Mouse (Mus musculus) cortical plate, adult 2 months (tissue): Measurements from ENCODE around the gene Pga5. TPM values are rescaled to one million over a fixed set of nuclear protein-coding genes. Genes with fewer than 3 reads are reported as not detected.

Experiments used
- H3K27ac ChIP-seq: fragments of 200-500 bp; 2 replicates; pipeline ENCODE4 v1.5.1; 2012; ENCODE audit warnings: low read length, control low read depth, inconsistent platforms; ENCODE audit not compliant: insufficient read depth
- H3K4me1 ChIP-seq: fragments of 200-500 bp; 2 replicates; pipeline ENCODE4 v1.6.1; 2011; ENCODE audit warnings: low read length; ENCODE audit not compliant: control insufficient read depth, insufficient read depth
- H3K4me3 ChIP-seq: fragments of 200-500 bp; 2 replicates; pipeline ENCODE4 v1.5.1; 2011; ENCODE audit warnings: mild to moderate bottlenecking, low read length, control low read depth; ENCODE audit not compliant: insufficient read depth
- CTCF ChIP-seq: fragments of 200-500 bp; IDR thresholded peaks from 2 replicates; pipeline ENCODE4 v1.5.1; 2011; ENCODE audit warnings: mild to moderate bottlenecking, control low read depth, low read length; ENCODE audit not compliant: insufficient read depth; ENCODE audit errors: extremely low read depth
- POLR2A ChIP-seq: fragments of 200-500 bp; IDR thresholded peaks from 2 replicates; pipeline ENCODE4 v1.6.1; 2011; ENCODE audit warnings: mild to moderate bottlenecking, low read length, control low read depth; ENCODE audit not compliant: insufficient read depth; ENCODE audit errors: extremely low read depth
- polyA plus RNA-seq: library from polyadenylated mRNA; depleted of rRNA; stranded (reverse); fragments of >200 nt; gene quantifications from 2 replicates; pipeline ENCODE4 v1.2.3, GENCODE M21; 2012; rRNA removed

The Pga5 gene
- polyA plus RNA-seq = not detected in 2 replicates

- Histone ChIP-seq H3K27ac (no peak within 1 kb of the TSS), H3K4me1 (no peaks in the 10 kb centered on the region), H3K4me3 (no peak within 1 kb of the TSS)
- TF ChIP-seq POLR2A = no peak
- TF ChIP-seq CTCF = peak; percentile 85
Measured at GRCm38 (mm10) chr19:10677915-10678771, at the start of gene Pga5. Gene Pga5, minus strand, starts transcription at chr19:10678071.

GRCm38 (mm10) chr19:10724629-10725363 lies 46.9 kb upstream of the Pga5 start:
- no peak overlapping the region for H3K27ac ChIP-seq
- TF ChIP-seq CTCF = no peak
- TF ChIP-seq POLR2A = no peak
- peaks cover 2% of the 10 kb centered on the region for H3K4me1 ChIP-seq
- no peak overlapping the region for H3K4me3 ChIP-seq

- no peak for TF ChIP-seq POLR2A
- TF ChIP-seq CTCF = no peak
- H3K4me1 ChIP-seq = peaks cover 2% of the 10 kb centered on the region
- no peak overlapping the region for H3K4me3 ChIP-seq
- no peak overlapping the region for H3K27ac ChIP-seq
Measured at GRCm38 (mm10) chr19:10723649-10724048, 45.8 kb upstream of the Pga5 start.

- Histone ChIP-seq H3K4me3 (no peak overlapping the region), H3K27ac (no peak overlapping the region), H3K4me1 (peaks cover 2% of the 10 kb centered on the region)
- no peak for TF ChIP-seq CTCF
- TF ChIP-seq POLR2A = no peak
Measured at GRCm38 (mm10) chr19:10723084-10723483, 45.2 kb upstream of the Pga5 start.

- no peak for TF ChIP-seq CTCF
- TF ChIP-seq POLR2A = no peak
- Histone ChIP-seq H3K4me1 (peaks cover 2% of the 10 kb centered on the region), H3K27ac (no peak overlapping the region), H3K4me3 (no peak overlapping the region)
Measured at GRCm38 (mm10) chr19:10721064-10721463, 43.2 kb upstream of the Pga5 start.

- Histone ChIP-seq H3K4me1 (peaks cover 2% of the 10 kb centered on the region; the same call in 1 of the 2 replicates), H3K27ac (no peak overlapping the region)
Measured at GRCm38 (mm10) chr19:10720524-10720923, 42.7 kb upstream of the Pga5 start.

GRCm38 (mm10) chr19:10719751-10720150 lies 41.9 kb upstream of the Pga5 start:
- Histone ChIP-seq H3K27ac (no peak overlapping the region), H3K4me1 (peaks cover 3% of the 10 kb centered on the region; the same call in 1 of the 2 replicates)

More at GRCm38 (mm10) chr19:10720524-10720923, 42.7 kb upstream of the Pga5 start:
- TF ChIP-seq POLR2A (no peak), CTCF (no peak)
- no peak overlapping the region for H3K4me3 ChIP-seq

GRCm38 (mm10) chr19:10718251-10718775 lies 40.4 kb upstream of the Pga5 start:
- no peak overlapping the region for H3K27ac ChIP-seq
- TF ChIP-seq POLR2A (no peak), CTCF (no peak)
- peaks cover 3% of the 10 kb centered on the region; the same call in 1 of the 2 replicates for H3K4me1 ChIP-seq
- no peak overlapping the region for H3K4me3 ChIP-seq

More at GRCm38 (mm10) chr19:10719751-10720150, 41.9 kb upstream of the Pga5 start:
- TF ChIP-seq POLR2A (no peak), CTCF (no peak)
- H3K4me3 ChIP-seq = no peak overlapping the region

GRCm38 (mm10) chr19:10715476-10715875 lies 37.6 kb upstream of the Pga5 start:
- TF ChIP-seq POLR2A (no peak), CTCF (no peak)
- Histone ChIP-seq H3K4me1 (peaks cover 1% of the 10 kb centered on the region; the same call in 1 of the 2 replicates), H3K27ac (no peak overlapping the region), H3K4me3 (no peak overlapping the region)
